9 mouse cellular contexts compared by ENCODE assay signal in the genomic region with DNA sequence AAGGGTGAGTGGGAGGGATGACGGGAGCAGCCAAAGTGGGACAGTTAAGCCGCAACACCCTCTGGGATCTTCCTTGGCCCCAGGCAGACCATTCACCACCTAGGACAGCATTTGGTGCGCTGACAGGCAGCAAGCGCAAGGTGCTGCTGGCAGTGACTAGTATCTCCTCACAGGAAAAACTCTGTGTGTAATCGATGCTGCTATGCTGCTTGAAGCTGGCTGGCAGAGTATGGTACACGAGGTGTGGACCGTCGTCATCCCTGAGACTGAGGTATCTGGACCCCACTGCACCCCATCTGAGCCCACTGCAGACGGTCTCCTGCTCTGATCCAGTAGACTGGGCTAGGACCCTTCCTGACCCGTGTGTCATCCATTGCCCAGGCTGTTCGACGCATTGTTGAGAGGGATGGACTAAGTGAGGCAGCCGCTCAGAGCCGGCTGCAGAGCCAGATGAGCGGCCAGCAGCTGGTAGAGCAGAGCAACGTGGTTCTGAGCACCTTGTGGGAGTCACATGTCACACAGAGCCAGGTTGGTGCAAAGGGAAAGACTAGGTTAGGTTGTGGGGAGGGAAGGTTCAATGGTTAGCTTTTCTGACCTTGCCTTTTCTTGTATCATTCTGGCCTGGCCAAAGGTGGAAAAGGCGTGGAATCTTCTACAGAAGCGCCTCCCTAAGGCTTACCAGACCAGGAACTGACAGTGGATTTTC. TPM values are rescaled to one million over a fixed set of nuclear protein-coding genes. Genes with fewer than 3 reads are reported as not detected.
DNase-seq lines count a peak whose midpoint lies in the region; ATAC-seq and TF ChIP-seq lines count a peak whose summit lies in the region.
"Had no signal": no experiment of that assay in that cellular context is flagged by ENCODE, and none has a peak within 500 bp of the region (broad histone marks: within the 10 kb centered on the region; RNA-seq: fewer than 3 reads in every experiment).

No protein-coding gene starts in this region.

- ATAC-seq in kidney, embryonic 14.5 days (ENCODE audit: low FRiP score, low TSS enrichment) = no peak
- ATAC-seq in heart, postnatal 0 days (ENCODE audit: insufficient read depth, low read depth) = no peak
- ATAC-seq in kidney, postnatal 0 days (replicated peaks; ENCODE audit: low FRiP score, low read depth) = no peak
- no peak for ATAC-seq in neural tube, embryonic 13.5 days (ENCODE audit: low read depth)

- no peak overlapping the region for H3K27ac ChIP-seq in kidney, embryonic 14.5 days (ENCODE audit: low read depth, low read length)
- H3K27ac ChIP-seq in heart, postnatal 0 days (ENCODE audit: low read depth) = no peak overlapping the region; the same call in 1 of the 2 replicates
- peak overlapping the region; percentile 88 for H3K27ac ChIP-seq in kidney, postnatal 0 days
- peak overlapping the region; percentile 87; the same call in 1 of the 2 replicates for H3K27ac ChIP-seq in neural tube, embryonic 13.5 days (replicated peaks)

- peak; percentile 56 to 64 for DNase-seq in kidney, adult 8-10 months
- DNase-seq in heart, postnatal 0 days (ENCODE audit: low spot score) = no peak
- DNase-seq in kidney, postnatal 0 days (ENCODE audit: low spot score) = no peak
- no peak for DNase-seq in frontal cortex, adult 2 months (ENCODE audit: extremely low spot score in 1 of 2, low spot score in 1 of 2)
- DNase-seq in right cerebral cortex, postnatal 25 days = no peak

- no peak for TF ChIP-seq CTCF in heart, postnatal 0 days (IDR thresholded peaks at IDR 0.05; ENCODE audit: low read depth)
- no peak for TF ChIP-seq CTCF in kidney, postnatal 0 days (IDR thresholded peaks at IDR 0.05; ENCODE audit: low read depth)

- H3K4me3 ChIP-seq in kidney, embryonic 14.5 days (ENCODE audit: low read length) = no peak overlapping the region
- H3K4me3 ChIP-seq in heart, postnatal 0 days (ENCODE audit: low read depth, low read length) = no peak overlapping the region
- H3K4me3 ChIP-seq in kidney, postnatal 0 days (replicated peaks; ENCODE audit: low read depth, low read length) = no peak overlapping the region
- no peak overlapping the region for H3K4me3 ChIP-seq in neural tube, embryonic 13.5 days

- 92% methylated on average over 18 of the region's 18 CpGs for WGBS in kidney, embryonic 14.5 days
- WGBS in heart, postnatal 0 days = 92% methylated on average over 18 of the region's 18 CpGs
- 92% methylated on average over 18 of the region's 18 CpGs for WGBS in kidney, postnatal 0 days
- 93% methylated on average over 18 of the region's 18 CpGs for WGBS in neural tube, embryonic 13.5 days

- peaks cover 28% of the 10 kb centered on the region for H3K36me3 ChIP-seq in kidney, embryonic 14.5 days (ENCODE audit: control insufficient read depth, insufficient read depth, low read length)
- peaks cover 27% of the 10 kb centered on the region for H3K36me3 ChIP-seq in heart, postnatal 0 days (replicated peaks; ENCODE audit: control insufficient read depth, insufficient read depth, low read length)
- peaks cover 26% of the 10 kb centered on the region for H3K36me3 ChIP-seq in kidney, postnatal 0 days (ENCODE audit: insufficient read depth, low read length)
- peaks cover 30% of the 10 kb centered on the region for H3K36me3 ChIP-seq in neural tube, embryonic 13.5 days

- TF ChIP-seq EP300 in heart, postnatal 0 days (IDR thresholded peaks at IDR 0.05; ENCODE audit: low read depth) = no peak

- peaks cover 18% of the 10 kb centered on the region for H3K4me1 ChIP-seq in kidney, embryonic 14.5 days (ENCODE audit: control insufficient read depth, insufficient read depth, low read length)
- H3K4me1 ChIP-seq in heart, postnatal 0 days (ENCODE audit: control insufficient read depth, insufficient read depth) = peaks cover 24% of the 10 kb centered on the region
- H3K4me1 ChIP-seq in kidney, postnatal 0 days (replicated peaks; ENCODE audit: insufficient read depth, low read length) = peaks cover 26% of the 10 kb centered on the region
- peaks cover 53% of the 10 kb centered on the region for H3K4me1 ChIP-seq in neural tube, embryonic 13.5 days (replicated peaks)

- H3K27me3 ChIP-seq in kidney, embryonic 14.5 days (ENCODE audit: control insufficient read depth, insufficient read depth, low read length) = peaks cover 7% of the 10 kb centered on the region
- peaks cover 6% of the 10 kb centered on the region; the same call in 1 of the 2 replicates for H3K27me3 ChIP-seq in heart, postnatal 0 days (ENCODE audit: control insufficient read depth, insufficient read depth, low read length)
- no peaks in the 10 kb centered on the region for H3K27me3 ChIP-seq in kidney, postnatal 0 days (ENCODE audit: insufficient read depth, low read length)
- H3K27me3 ChIP-seq in neural tube, embryonic 13.5 days = peaks cover 6% of the 10 kb centered on the region

- H3K9ac ChIP-seq in kidney, embryonic 14.5 days (ENCODE audit: low read depth, low read length) = no peak overlapping the region
- 0 out of 2 replicates have a peak overlapping the region, but pooled peaks have one; percentile 67 for H3K9ac ChIP-seq in heart, postnatal 0 days (replicated peaks; ENCODE audit: low read depth, low read length)
- no peak overlapping the region for H3K9ac ChIP-seq in kidney, postnatal 0 days (ENCODE audit: low read depth, low read length)
- peak overlapping the region; percentile 85 for H3K9ac ChIP-seq in neural tube, embryonic 13.5 days

- H3K4me2 ChIP-seq in kidney, embryonic 14.5 days (replicated peaks; ENCODE audit: low read depth, low read length) = no peak overlapping the region
- no peak overlapping the region for H3K4me2 ChIP-seq in heart, postnatal 0 days (ENCODE audit: low read depth, low read length)
- H3K4me2 ChIP-seq in kidney, postnatal 0 days (ENCODE audit: low read length) = no peak overlapping the region
- H3K4me2 ChIP-seq in neural tube, embryonic 13.5 days = 0 out of 2 replicates have a peak overlapping the region, but pooled peaks have one; percentile 96

- H3K9me3 ChIP-seq in kidney, embryonic 14.5 days (ENCODE audit: control insufficient read depth, low read length) = no peaks in the 10 kb centered on the region
- H3K9me3 ChIP-seq in heart, postnatal 0 days (replicated peaks; ENCODE audit: control insufficient read depth, low read length) = no peaks in the 10 kb centered on the region
- no peaks in the 10 kb centered on the region for H3K9me3 ChIP-seq in kidney, postnatal 0 days (replicated peaks; ENCODE audit: low read length)
- H3K9me3 ChIP-seq in neural tube, embryonic 13.5 days = no peaks in the 10 kb centered on the region
- H3K9me3 ChIP-seq: lung, embryonic 15.5 days had no signal

RNA-seq across cellular contexts. Expression of a gene that starts 1.3 kb away (rescaled TPM):
- polyA plus RNA-seq in kidney, embryonic 14.5 days (2014; fragmentation: Nextera tagmentation; extraction: Ambion mirVana) = 39.7 and 48.7 TPM in 2 replicates
- 21.8 and 46.6 TPM in 2 replicates for total RNA-seq in heart, postnatal 0 days (2014; rRNA removed; ENCODE audit: low replicate concordance)
- polyA plus RNA-seq in heart, postnatal 0 days (2015; fragmentation: Nextera tagmentation; extraction: Ambion mirVana) = 26.7 and 29.0 TPM in 2 replicates
- polyA plus RNA-seq in kidney, postnatal 0 days (2015; fragmentation: Nextera tagmentation; extraction: Ambion mirVana) = 45.7 and 46.0 TPM in 2 replicates
- polyA plus RNA-seq in neural tube, embryonic 13.5 days (2015; fragmentation: Nextera tagmentation; extraction: Ambion mirVana) = 87.3 and 96.9 TPM in 2 replicates
- 52.0 and 56.0 TPM in 2 replicates for polyA plus RNA-seq in frontal cortex, adult 2 months (2012; rRNA removed)

RNA-seq across cellular contexts. Expression of a gene that starts 3.4 kb away (rescaled TPM):
- 42.0 and 44.9 TPM in 2 replicates for polyA plus RNA-seq in kidney, embryonic 14.5 days (2014; fragmentation: Nextera tagmentation; extraction: Ambion mirVana)
- 44.6 and 64.1 TPM in 2 replicates for total RNA-seq in heart, postnatal 0 days (2014; rRNA removed; ENCODE audit: low replicate concordance)
- polyA plus RNA-seq in heart, postnatal 0 days (2015; fragmentation: Nextera tagmentation; extraction: Ambion mirVana) = 26.8 and 26.9 TPM in 2 replicates
- 55.3 and 55.9 TPM in 2 replicates for polyA plus RNA-seq in kidney, postnatal 0 days (2015; fragmentation: Nextera tagmentation; extraction: Ambion mirVana)
- polyA plus RNA-seq in neural tube, embryonic 13.5 days (2015; fragmentation: Nextera tagmentation; extraction: Ambion mirVana) = 39.9 and 45.5 TPM in 2 replicates
- 30.8 and 34.1 TPM in 2 replicates for polyA plus RNA-seq in frontal cortex, adult 2 months (2012; rRNA removed)

RNA-seq across cellular contexts. Expression of a gene that starts 7.6 kb away (rescaled TPM):
- 0.16 TPM in 1 of 2 replicates, not detected in the other for polyA plus RNA-seq in kidney, embryonic 14.5 days (2014; fragmentation: Nextera tagmentation; extraction: Ambion mirVana)
- total RNA-seq in heart, postnatal 0 days (2014; rRNA removed; ENCODE audit: low replicate concordance) = not detected in 2 replicates
- 0.08 TPM in 1 of 2 replicates, not detected in the other for polyA plus RNA-seq in heart, postnatal 0 days (2015; fragmentation: Nextera tagmentation; extraction: Ambion mirVana)
- polyA plus RNA-seq in kidney, postnatal 0 days (2015; fragmentation: Nextera tagmentation; extraction: Ambion mirVana) = 0.13 and 0.42 TPM in 2 replicates
- 0.37 and 0.47 TPM in 2 replicates for polyA plus RNA-seq in neural tube, embryonic 13.5 days (2015; fragmentation: Nextera tagmentation; extraction: Ambion mirVana)
- 0.46 and 0.55 TPM in 2 replicates for polyA plus RNA-seq in frontal cortex, adult 2 months (2012; rRNA removed)
- total RNA-seq: hematopoietic stem cell, adult 5-6 weeks had no signal

RNA-seq across cellular contexts. Expression of a gene that starts 9.5 kb away (rescaled TPM):
- polyA plus RNA-seq in kidney, embryonic 14.5 days (2014; fragmentation: Nextera tagmentation; extraction: Ambion mirVana) = 52.0 and 61.8 TPM in 2 replicates
- 1.2 and 7.3 TPM in 2 replicates for total RNA-seq in heart, postnatal 0 days (2014; rRNA removed; ENCODE audit: low replicate concordance)
- 10.3 and 12.0 TPM in 2 replicates for polyA plus RNA-seq in heart, postnatal 0 days (2015; fragmentation: Nextera tagmentation; extraction: Ambion mirVana)
- 23.2 and 26.4 TPM in 2 replicates for polyA plus RNA-seq in kidney, postnatal 0 days (2015; fragmentation: Nextera tagmentation; extraction: Ambion mirVana)
- polyA plus RNA-seq in neural tube, embryonic 13.5 days (2015; fragmentation: Nextera tagmentation; extraction: Ambion mirVana) = 20.5 and 23.7 TPM in 2 replicates
- polyA plus RNA-seq in frontal cortex, adult 2 months (2012; rRNA removed) = 5.6 and 7.8 TPM in 2 replicates

RNA-seq across cellular contexts. Expression of a gene that starts 16.0 kb away (rescaled TPM):
- 7.0 and 11.5 TPM in 2 replicates for polyA plus RNA-seq in kidney, embryonic 14.5 days (2014; fragmentation: Nextera tagmentation; extraction: Ambion mirVana)
- 15.8 and 20.2 TPM in 2 replicates for total RNA-seq in heart, postnatal 0 days (2014; rRNA removed; ENCODE audit: low replicate concordance)
- 10.3 and 12.0 TPM in 2 replicates for polyA plus RNA-seq in heart, postnatal 0 days (2015; fragmentation: Nextera tagmentation; extraction: Ambion mirVana)
- 26.5 and 28.0 TPM in 2 replicates for polyA plus RNA-seq in kidney, postnatal 0 days (2015; fragmentation: Nextera tagmentation; extraction: Ambion mirVana)
- 9.0 and 9.4 TPM in 2 replicates for polyA plus RNA-seq in neural tube, embryonic 13.5 days (2015; fragmentation: Nextera tagmentation; extraction: Ambion mirVana)
- 11.8 and 13.0 TPM in 2 replicates for polyA plus RNA-seq in frontal cortex, adult 2 months (2012; rRNA removed)

Comparison
In these comparisons a context has a peak if more than half of its experiments do, and no peak if none do; other contexts are left out.
1. DNase-seq: peak in kidney, adult 8-10 months (2 of 2); none in heart, postnatal 0 days (single experiment), kidney, postnatal 0 days (single experiment), frontal cortex, adult 2 months (0 of 2) and right cerebral cortex, postnatal 25 days (single experiment).
2. H3K27ac ChIP-seq: peak in kidney, postnatal 0 days (single experiment) and neural tube, embryonic 13.5 days (single experiment); none in kidney, embryonic 14.5 days (single experiment) and heart, postnatal 0 days (single experiment).
3. H3K9ac ChIP-seq: peak in heart, postnatal 0 days (single experiment) and neural tube, embryonic 13.5 days (single experiment); none in kidney, embryonic 14.5 days (single experiment) and kidney, postnatal 0 days (single experiment).